Mouse (Mus musculus): ENCODE results near the gene Pdzrn3.

The Pdzrn3 gene

GRCm38 (mm10) chr6:101354230-101354881 is 23.3 kb downstream of the Pdzrn3 start:
- H3K36me3 ChIP-seq (ENCODE audit: control insufficient read depth, insufficient read depth, low read length, poor library complexity, severe bottlenecking) = no peaks in the 10 kb centered on the region
- DNase-seq (ENCODE audit: low read depth, low spot score) = no peak
- H3K27me3 ChIP-seq (ENCODE audit: control insufficient read depth, insufficient read depth, low read length, poor library complexity, severe bottlenecking) = no peaks in the 10 kb centered on the region

GRCm38 (mm10) chr6:101353701-101354100 is 24.0 kb downstream of the Pdzrn3 start:
- Histone ChIP-seq H3K27me3 (ENCODE audit: control insufficient read depth, insufficient read depth, low read length, poor library complexity, severe bottlenecking) (no peaks in the 10 kb centered on the region), H3K36me3 (ENCODE audit: control insufficient read depth, insufficient read depth, low read length, poor library complexity, severe bottlenecking) (no peaks in the 10 kb centered on the region)
- no peak for DNase-seq (ENCODE audit: low read depth, low spot score)

GRCm38 (mm10) chr6:101352626-101353025 is 25.1 kb downstream of the Pdzrn3 start:
- no peak for DNase-seq (ENCODE audit: low read depth, low spot score)
- H3K36me3 ChIP-seq (ENCODE audit: control insufficient read depth, insufficient read depth, low read length, poor library complexity, severe bottlenecking) = no peaks in the 10 kb centered on the region
- H3K27me3 ChIP-seq (ENCODE audit: control insufficient read depth, insufficient read depth, low read length, poor library complexity, severe bottlenecking) = no peaks in the 10 kb centered on the region

GRCm38 (mm10) chr6:101351100-101351499 is 26.6 kb downstream of the Pdzrn3 start:
- DNase-seq (ENCODE audit: low read depth, low spot score) = no peak
- no peaks in the 10 kb centered on the region for H3K36me3 ChIP-seq (ENCODE audit: control insufficient read depth, insufficient read depth, low read length, poor library complexity, severe bottlenecking)
- H3K27me3 ChIP-seq (ENCODE audit: control insufficient read depth, insufficient read depth, low read length, poor library complexity, severe bottlenecking) = no peaks in the 10 kb centered on the region

GRCm38 (mm10) chr6:101350414-101350973 is 27.2 kb downstream of the Pdzrn3 start:
- Histone ChIP-seq H3K27me3 (ENCODE audit: control insufficient read depth, insufficient read depth, low read length, poor library complexity, severe bottlenecking) (no peaks in the 10 kb centered on the region), H3K36me3 (ENCODE audit: control insufficient read depth, insufficient read depth, low read length, poor library complexity, severe bottlenecking) (no peaks in the 10 kb centered on the region)
- no peak for DNase-seq (ENCODE audit: low read depth, low spot score)

- no peaks in the 10 kb centered on the region for H3K36me3 ChIP-seq (ENCODE audit: control insufficient read depth, insufficient read depth, low read length, poor library complexity, severe bottlenecking)
- no peak for DNase-seq (ENCODE audit: low read depth, low spot score)
Measured at GRCm38 (mm10) chr6:101348496-101348895, 29.2 kb downstream of the Pdzrn3 start.

GRCm38 (mm10) chr6:101340051-101340450 is 37.6 kb downstream of the Pdzrn3 start:
- DNase-seq (ENCODE audit: low read depth, low spot score) = no peak
- Histone ChIP-seq H3K36me3 (ENCODE audit: control insufficient read depth, insufficient read depth, low read length, poor library complexity, severe bottlenecking) (no peaks in the 10 kb centered on the region), H3K27me3 (ENCODE audit: control insufficient read depth, insufficient read depth, low read length, poor library complexity, severe bottlenecking) (no peaks in the 10 kb centered on the region)

More at GRCm38 (mm10) chr6:101348496-101348895, 29.2 kb downstream of the Pdzrn3 start:
- H3K27me3 ChIP-seq (ENCODE audit: control insufficient read depth, insufficient read depth, low read length, poor library complexity, severe bottlenecking) = no peaks in the 10 kb centered on the region

GRCm38 (mm10) chr6:101337842-101338528 is 39.7 kb downstream of the Pdzrn3 start:
- Histone ChIP-seq H3K27me3 (ENCODE audit: control insufficient read depth, insufficient read depth, low read length, poor library complexity, severe bottlenecking) (no peaks in the 10 kb centered on the region), H3K36me3 (ENCODE audit: control insufficient read depth, insufficient read depth, low read length, poor library complexity, severe bottlenecking) (no peaks in the 10 kb centered on the region)
- no peak for DNase-seq (ENCODE audit: low read depth, low spot score)

GRCm38 (mm10) chr6:101336660-101337059 is 41.0 kb downstream of the Pdzrn3 start:
- Histone ChIP-seq H3K36me3 (ENCODE audit: control insufficient read depth, insufficient read depth, low read length, poor library complexity, severe bottlenecking) (no peaks in the 10 kb centered on the region), H3K27me3 (ENCODE audit: control insufficient read depth, insufficient read depth, low read length, poor library complexity, severe bottlenecking) (no peaks in the 10 kb centered on the region)
- DNase-seq (ENCODE audit: low read depth, low spot score) = no peak

- no peaks in the 10 kb centered on the region for H3K36me3 ChIP-seq (ENCODE audit: control insufficient read depth, insufficient read depth, low read length, poor library complexity, severe bottlenecking)
- H3K27me3 ChIP-seq (ENCODE audit: control insufficient read depth, insufficient read depth, low read length, poor library complexity, severe bottlenecking) = no peaks in the 10 kb centered on the region
- DNase-seq (ENCODE audit: low read depth, low spot score) = no peak
Measured at GRCm38 (mm10) chr6:101335744-101336143, 42.0 kb downstream of the Pdzrn3 start.

GRCm38 (mm10) chr6:101334495-101334894 is 43.2 kb downstream of the Pdzrn3 start:
- no peak for DNase-seq (ENCODE audit: low read depth, low spot score)
- Histone ChIP-seq H3K27me3 (ENCODE audit: control insufficient read depth, insufficient read depth, low read length, poor library complexity, severe bottlenecking) (no peaks in the 10 kb centered on the region), H3K36me3 (ENCODE audit: control insufficient read depth, insufficient read depth, low read length, poor library complexity, severe bottlenecking) (no peaks in the 10 kb centered on the region)

GRCm38 (mm10) chr6:101330392-101330791 is 47.3 kb downstream of the Pdzrn3 start:
- no peak for DNase-seq (ENCODE audit: low read depth, low spot score)
- Histone ChIP-seq H3K27me3 (ENCODE audit: control insufficient read depth, insufficient read depth, low read length, poor library complexity, severe bottlenecking) (no peaks in the 10 kb centered on the region), H3K36me3 (ENCODE audit: control insufficient read depth, insufficient read depth, low read length, poor library complexity, severe bottlenecking) (no peaks in the 10 kb centered on the region)

GRCm38 (mm10) chr6:101329499-101329898 is 48.2 kb downstream of the Pdzrn3 start:
- no peaks in the 10 kb centered on the region for H3K36me3 ChIP-seq (ENCODE audit: control insufficient read depth, insufficient read depth, low read length, poor library complexity, severe bottlenecking)
- H3K27me3 ChIP-seq (ENCODE audit: control insufficient read depth, insufficient read depth, low read length, poor library complexity, severe bottlenecking) = no peaks in the 10 kb centered on the region
- no peak for DNase-seq (ENCODE audit: low read depth, low spot score)

- DNase-seq (ENCODE audit: low read depth, low spot score) = no peak
- Histone ChIP-seq H3K27me3 (ENCODE audit: control insufficient read depth, insufficient read depth, low read length, poor library complexity, severe bottlenecking) (no peaks in the 10 kb centered on the region), H3K36me3 (ENCODE audit: control insufficient read depth, insufficient read depth, low read length, poor library complexity, severe bottlenecking) (no peaks in the 10 kb centered on the region)
Measured at GRCm38 (mm10) chr6:101328514-101328913, 49.2 kb downstream of the Pdzrn3 start.

GRCm38 (mm10) chr6:101327741-101328140 is 50.0 kb downstream of the Pdzrn3 start:
- H3K27me3 ChIP-seq (ENCODE audit: control insufficient read depth, insufficient read depth, low read length, poor library complexity, severe bottlenecking) = no peaks in the 10 kb centered on the region
- no peaks in the 10 kb centered on the region for H3K36me3 ChIP-seq (ENCODE audit: control insufficient read depth, insufficient read depth, low read length, poor library complexity, severe bottlenecking)
- DNase-seq (ENCODE audit: low read depth, low spot score) = no peak

Measured in splenic B cell, adult 2 months (primary cell).